Mouse (Mus musculus) natural killer cell, adult 2 months (primary cell): Measurements from ENCODE around the gene Ablim1.
A peak's percentile ranks its signal among the peaks of the same experiment; 100 is the strongest.

Experiments
- DNase-seq, 2 experiments: peaks; one replicate each; pipeline ENCODE4 v3.0.0; 2022; ENCODE audit warnings: low spot score in 2 of 2

Gene Ablim1

DNA sequence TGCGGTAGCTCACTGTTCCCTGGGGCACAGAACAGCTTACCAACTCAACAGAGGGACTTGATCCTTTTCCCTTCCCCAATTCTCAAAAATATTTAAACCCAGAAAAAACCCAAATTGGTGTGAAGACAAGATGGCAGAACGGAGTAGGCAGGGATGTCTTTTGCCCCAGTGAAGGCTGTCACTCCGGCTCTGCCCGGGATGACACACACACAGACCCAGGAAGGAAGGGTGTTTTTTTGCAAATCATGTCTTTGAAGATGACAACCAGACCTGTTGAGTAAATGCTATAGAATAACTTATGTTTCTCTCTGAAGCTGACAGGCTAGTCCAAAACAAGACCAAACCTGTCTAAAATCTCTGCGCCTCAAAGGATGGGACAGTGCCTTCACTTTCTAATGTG is 187.2 kb downstream of the Ablim1 start:
- no peak for DNase-seq

DNA sequence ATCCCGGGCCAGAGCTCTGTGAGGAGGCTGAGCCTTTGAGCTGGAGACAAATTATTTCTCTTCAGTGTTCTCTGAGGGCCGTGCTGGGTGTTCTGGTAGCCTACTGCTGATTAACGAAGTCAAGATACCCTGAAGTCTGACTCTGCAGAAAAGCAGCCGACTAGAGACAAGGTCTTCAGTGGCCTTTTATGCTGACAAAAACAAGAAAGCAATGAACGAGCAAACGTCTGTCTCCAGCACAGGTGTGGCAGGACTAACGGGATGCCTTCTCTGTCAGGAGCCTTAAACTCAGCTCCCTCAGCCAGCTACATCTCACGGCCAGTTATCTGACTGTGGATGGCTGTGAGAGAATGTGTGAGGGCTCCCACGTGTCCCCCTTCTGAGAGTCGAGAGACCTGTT is 187.8 kb downstream of the Ablim1 start:
- no peak for DNase-seq

DNA sequence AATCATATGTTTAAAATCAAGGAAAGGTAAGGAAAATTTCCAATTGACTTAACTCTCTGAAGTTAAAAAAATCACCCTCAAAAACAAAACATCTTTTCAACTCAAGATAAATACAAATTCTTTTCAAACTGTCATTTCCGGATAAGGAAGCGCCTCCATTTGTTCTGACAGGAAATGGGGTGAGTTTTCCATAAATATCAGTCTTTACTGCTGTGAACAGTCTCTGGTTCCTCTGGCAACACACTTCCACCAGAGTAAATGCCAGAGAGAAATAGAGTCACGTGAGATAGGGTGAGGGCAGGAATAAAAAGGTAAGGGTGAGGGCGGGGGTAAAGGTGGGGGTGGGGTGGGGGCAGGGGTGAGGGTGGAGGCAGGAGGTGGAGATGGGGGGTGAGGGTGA is 189.8 kb downstream of the Ablim1 start:
- no peak for DNase-seq

DNA sequence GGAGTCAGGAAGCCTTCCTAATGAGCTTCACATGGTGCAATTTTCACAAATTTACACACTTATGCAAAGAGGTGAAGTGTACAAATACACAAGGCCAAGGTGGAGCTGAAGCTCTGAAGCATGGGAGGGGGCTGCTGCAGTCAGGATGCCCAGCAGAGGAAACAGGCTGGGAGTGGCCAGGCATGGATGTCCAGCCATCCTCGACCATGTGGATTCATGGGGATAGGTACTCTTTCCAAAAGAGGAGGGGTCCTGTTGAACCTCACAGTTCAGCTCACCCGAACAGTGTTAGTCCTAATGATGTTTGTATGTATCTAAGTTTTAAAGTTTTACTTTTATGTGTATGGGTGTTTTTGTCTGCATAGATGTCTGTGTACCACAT is 190.6 kb downstream of the Ablim1 start:
- no peak for DNase-seq

- DNase-seq = peak; percentile 82 to 83
Measured at GRCm38 (mm10) chr19:57123503-57124137, 191.1 kb downstream of the Ablim1 start.

DNA sequence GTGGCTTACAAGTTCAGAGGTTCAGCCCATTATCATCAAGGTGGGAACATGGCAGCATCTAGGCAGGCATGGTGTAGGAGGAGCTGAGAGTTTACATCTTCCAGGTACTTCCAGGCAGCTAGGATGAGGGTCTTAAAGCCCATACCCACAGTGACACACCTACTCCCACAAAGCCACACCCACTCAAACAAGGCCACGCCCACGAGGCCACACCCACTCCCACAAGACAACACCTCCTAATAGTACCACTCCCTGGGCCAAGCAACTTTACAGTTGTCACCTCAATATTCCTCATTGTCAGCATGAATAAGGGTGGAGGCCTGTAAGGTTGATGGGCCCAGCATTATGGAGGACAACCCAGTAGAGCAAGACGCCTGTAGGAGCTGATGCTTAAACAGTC is 192.5 kb downstream of the Ablim1 start:
- no peak for DNase-seq

DNA sequence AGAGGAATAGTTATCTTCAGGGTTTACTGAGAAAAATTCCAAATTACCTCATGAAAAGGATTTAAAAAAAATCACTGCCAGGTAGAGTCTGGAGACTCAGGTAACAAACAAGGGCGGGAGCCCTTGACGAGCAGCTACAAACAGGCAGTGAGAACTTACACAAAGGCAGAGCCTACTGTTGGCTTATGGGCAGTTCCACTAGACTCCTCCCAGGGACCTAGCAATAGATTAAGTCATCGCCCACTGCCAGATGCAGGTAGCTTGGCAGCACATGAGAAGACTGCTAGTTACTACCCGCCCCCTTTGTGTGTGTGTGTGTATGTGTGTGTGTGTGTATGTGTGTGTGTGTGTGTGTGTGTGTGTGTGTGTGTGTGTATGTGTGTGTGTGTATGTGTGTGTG is 193.7 kb downstream of the Ablim1 start:
- peak; percentile 26 to 65 for DNase-seq

- DNase-seq = peak; percentile 66 to 77
Measured at GRCm38 (mm10) chr19:57119661-57120060, 195.1 kb downstream of the Ablim1 start.

GRCm38 (mm10) chr19:57118785-57119565 is 195.7 kb downstream of the Ablim1 start:
- peak; percentile 85 to 94 for DNase-seq

- no peak for DNase-seq
Measured at GRCm38 (mm10) chr19:57117751-57118150, 197.0 kb downstream of the Ablim1 start.

DNA sequence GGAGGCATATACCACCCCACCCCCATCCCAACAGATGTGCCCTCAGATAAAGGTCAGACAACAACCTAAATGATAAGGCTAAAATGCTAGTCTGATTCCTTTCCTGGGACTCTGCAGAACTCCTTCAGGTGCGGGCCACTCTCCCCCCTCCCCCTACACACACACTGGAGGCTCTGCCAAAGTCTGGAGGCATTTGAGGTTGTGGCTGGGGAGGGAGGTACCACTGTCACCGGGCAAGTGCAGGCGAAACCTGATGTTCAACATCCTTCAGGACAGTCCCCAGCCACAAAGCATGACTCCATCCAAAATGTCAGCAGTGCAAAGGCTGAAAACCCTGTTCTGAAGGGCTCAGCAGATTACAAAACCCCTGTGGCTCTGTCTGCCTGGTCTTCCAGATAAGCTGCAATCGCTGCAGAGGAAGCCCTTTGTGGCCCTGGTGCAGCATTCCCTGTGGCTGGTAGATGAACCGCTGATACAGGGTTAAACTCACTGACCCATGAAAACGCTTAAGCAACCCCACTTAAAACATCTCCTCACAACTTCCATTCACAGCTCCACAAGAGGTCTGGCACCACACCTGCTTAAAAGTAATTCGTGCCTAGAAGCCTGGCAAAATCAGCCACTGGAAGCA is 197.7 kb downstream of the Ablim1 start:
- peak in 1 of 2 experiments; percentile 27 for DNase-seq

DNA sequence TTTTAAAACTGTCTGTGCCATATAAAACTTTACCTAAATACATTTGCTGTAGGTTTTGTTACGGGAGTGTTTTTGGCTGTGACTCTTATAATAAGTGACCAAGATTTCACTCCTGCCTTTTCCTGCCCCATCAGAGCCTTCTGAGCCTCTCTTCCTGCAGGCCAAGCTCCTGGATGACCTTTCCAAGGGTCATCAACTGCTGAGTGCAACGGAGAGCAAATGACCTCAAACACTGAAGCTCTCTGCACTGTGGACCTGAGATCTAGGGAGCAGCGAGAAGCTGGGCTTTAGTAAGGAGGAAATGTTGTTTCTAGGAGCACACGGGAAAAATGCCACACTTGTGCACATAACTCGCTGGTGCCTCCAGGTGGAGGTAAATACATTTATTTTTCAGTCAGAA is 199.0 kb downstream of the Ablim1 start:
- DNase-seq = no peak

DNA sequence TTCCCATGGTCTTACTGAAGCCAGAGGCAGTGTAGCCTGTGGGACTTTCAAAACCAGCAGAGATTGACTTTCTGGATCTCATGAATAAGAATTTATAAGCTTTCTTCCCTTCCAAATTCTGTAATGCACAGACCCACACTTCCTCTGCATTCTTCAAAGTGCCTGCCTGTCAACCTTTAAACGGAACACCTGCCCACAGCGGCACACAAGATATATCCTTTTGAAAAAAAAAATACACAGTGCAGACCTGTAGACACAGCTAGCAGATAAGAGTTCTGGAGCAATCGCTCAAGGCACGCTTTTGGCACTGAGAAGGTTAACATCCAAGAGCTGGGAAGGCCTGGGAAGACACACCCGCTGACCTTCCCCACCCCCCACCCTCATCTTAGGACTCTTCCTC is 199.8 kb downstream of the Ablim1 start:
- DNase-seq = no peak

DNA sequence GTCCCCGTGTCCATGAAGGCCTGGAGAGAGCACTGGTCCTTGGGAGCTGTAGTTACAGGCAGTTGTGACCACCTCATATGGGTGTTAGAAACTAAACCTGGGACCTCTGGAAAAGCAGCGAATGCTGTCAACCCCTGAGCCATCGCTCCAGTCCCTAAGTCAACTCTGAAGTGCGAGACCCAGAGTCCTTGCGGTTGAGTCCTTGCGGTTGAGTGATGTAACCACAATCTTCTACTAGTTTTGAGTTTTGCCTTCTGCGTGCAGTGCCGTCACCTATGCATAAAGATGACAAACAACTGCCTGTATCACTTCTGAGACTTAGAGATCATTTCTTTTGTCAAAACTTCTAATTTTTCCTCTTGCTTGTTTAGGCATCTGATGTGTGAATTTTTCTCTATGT is 200.7 kb downstream of the Ablim1 start:
- DNase-seq = peak in 1 of 2 experiments; percentile 24

DNA sequence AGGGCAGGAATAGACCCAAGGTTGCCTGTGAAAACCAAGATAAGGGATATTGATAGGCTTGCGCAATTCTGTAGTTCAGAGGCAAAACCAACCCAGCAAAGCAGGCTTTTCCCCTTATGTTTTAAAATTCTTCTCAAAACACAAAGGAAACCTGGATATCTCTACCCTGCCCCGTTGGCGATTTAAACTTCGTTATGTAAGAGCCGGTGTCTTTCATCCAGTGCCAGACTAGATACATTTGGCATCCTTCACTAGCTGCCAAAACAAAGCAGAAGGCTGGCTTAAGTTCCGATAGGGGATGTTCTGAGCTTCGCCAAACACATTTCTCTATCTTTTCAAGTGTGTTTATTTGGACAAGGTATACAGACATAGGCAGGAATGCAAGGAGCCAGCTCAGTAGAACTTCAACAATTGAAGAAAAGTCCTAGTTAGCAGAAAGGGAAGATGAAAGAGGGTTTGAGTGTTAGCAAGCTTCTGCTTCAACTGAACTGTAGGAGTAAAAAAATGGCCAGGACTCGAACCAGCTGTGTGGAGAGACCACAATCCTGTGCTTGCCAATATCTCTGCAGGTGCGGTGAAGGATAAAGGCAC is 201.8 kb downstream of the Ablim1 start:
- DNase-seq = peak in 1 of 2 experiments; percentile 50

GRCm38 (mm10) chr19:57112231-57112815 is 202.4 kb downstream of the Ablim1 start:
- DNase-seq = no peak

- DNase-seq = no peak
Measured at GRCm38 (mm10) chr19:57111301-57111700, 203.4 kb downstream of the Ablim1 start.

- no peak for DNase-seq
Measured at GRCm38 (mm10) chr19:57109620-57110019, 205.1 kb downstream of the Ablim1 start.

GRCm38 (mm10) chr19:57106513-57106912 is 208.2 kb downstream of the Ablim1 start:
- no peak for DNase-seq

- no peak for DNase-seq
Measured at GRCm38 (mm10) chr19:57106031-57106430, 208.7 kb downstream of the Ablim1 start.

DNA sequence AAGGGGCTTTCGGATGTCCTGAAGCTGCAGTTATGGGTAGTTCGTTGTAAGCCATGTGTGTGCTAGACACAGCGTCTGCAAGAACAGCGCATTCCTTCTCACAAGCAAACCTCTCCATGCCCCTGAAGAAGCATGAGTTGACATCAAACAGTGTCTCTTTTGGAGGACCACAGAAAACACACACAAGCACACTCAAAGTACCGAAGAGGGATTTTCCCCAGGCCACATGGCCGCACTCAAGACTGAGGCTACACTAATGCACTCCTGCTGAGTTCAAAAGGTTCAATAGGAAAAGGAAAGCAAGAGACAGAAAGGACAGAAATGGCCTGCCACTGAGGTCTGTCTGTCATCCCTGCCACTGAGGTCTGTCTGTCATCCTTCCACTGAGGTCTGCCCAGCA is 209.6 kb downstream of the Ablim1 start:
- DNase-seq = no peak

DNA sequence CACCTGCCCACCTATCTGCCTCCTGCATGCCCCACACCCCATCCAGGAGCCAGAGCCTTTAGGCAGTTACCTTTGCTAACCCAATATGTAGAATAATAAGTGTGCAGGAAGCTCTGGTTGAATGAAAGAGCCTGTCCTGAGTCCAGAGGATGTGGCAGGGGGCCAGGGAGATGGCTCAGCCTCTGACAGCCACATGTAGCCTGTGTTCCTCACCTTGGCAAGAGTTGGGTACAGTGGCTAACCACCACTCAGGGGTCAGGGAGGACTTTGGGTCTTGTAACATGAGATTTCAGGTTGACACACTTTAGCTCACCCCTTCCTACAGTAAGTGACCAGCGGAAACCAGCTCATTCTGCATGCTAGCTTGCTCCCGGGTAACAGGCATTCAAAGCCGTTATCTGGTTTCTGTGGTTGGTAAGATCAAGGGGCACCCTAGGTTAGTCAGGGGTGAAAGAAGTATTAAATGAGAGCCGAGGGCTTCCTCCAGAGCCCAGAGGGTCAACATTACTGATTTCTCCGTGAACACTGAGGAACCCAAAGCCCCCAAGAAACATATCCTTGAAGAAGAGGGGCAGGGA is 210.5 kb downstream of the Ablim1 start:
- peak; percentile 68 to 87 for DNase-seq
